Mouse (Mus musculus) heart, embryonic 13.5 days (tissue): Measurements from ENCODE around the gene Ranbp6. TPM values are rescaled to one million over a fixed set of nuclear protein-coding genes. Genes with fewer than 3 reads are reported as not detected.

Source experiments
- ATAC-seq: fragments of 200-750 bp; cut with Nextera tagmentation; 2 replicates; pipeline ENCODE4 v1.8.0; 2017; ENCODE audit warnings: moderate TSS enrichment; ENCODE audit not compliant: insufficient number of reproducible peaks, low FRiP score, low TSS enrichment; ENCODE audit errors: extremely low read depth
- H3K27ac ChIP-seq: fragments of 300-500 bp; sonication (generic); replicated peaks from 2 replicates; pipeline ENCODE4 v1.5.1; 2015; ENCODE audit warnings: moderate library complexity, mild to moderate bottlenecking, inconsistent platforms
- H3K27me3 ChIP-seq: fragments of 300-500 bp; sonication (generic); replicated peaks from 2 replicates; pipeline ENCODE4 v1.6.1; 2015; ENCODE audit warnings: mild to moderate bottlenecking, inconsistent platforms
- H3K36me3 ChIP-seq: fragments of 300-500 bp; sonication (generic); 2 replicates; pipeline ENCODE4 v1.6.1; 2015; ENCODE audit warnings: mild to moderate bottlenecking, inconsistent platforms
- H3K4me1 ChIP-seq: fragments of 300-500 bp; sonication (generic); 2 replicates; pipeline ENCODE4 v1.6.1; 2015; ENCODE audit warnings: inconsistent platforms
- H3K4me2 ChIP-seq: fragments of 300-500 bp; sonication (generic); 2 replicates; pipeline ENCODE4 v1.6.1; 2015; ENCODE audit warnings: inconsistent platforms, mild to moderate bottlenecking, moderate library complexity
- H3K4me3 ChIP-seq: fragments of 300-500 bp; sonication (generic); 2 replicates; pipeline ENCODE4 v1.5.1; 2015; ENCODE audit warnings: moderate library complexity, mild to moderate bottlenecking, inconsistent platforms
- H3K9ac ChIP-seq: fragments of 300-500 bp; sonication (generic); 2 replicates; pipeline ENCODE4 v1.6.1; 2015; ENCODE audit warnings: inconsistent platforms, mild to moderate bottlenecking, moderate library complexity
- H3K9me3 ChIP-seq: fragments of 300-500 bp; sonication (generic); 2 replicates; pipeline ENCODE4 v1.6.1; 2016; ENCODE audit warnings: inconsistent platforms
- WGBS: fragments of 180-500 bp; shearing (Covaris S2); methylation state at CpG from one replicate; pipeline ENCODE4 v1.1.7; 2015; ENCODE audit warnings: mixed read lengths; 5-methylcytosine and 5-hydroxymethylcytosine counted together
- polyA plus RNA-seq: library from polyadenylated mRNA; unstranded; fragments of >200 nt; fragmentation: Nextera tagmentation; extraction: Ambion mirVana; gene quantifications from 2 replicates; pipeline ENCODE4 v1.2.1, GENCODE M21; 2015

The Ranbp6 gene
- polyA plus RNA-seq, 1 experiment from 2014 or later = 13.9 TPM

DNA sequence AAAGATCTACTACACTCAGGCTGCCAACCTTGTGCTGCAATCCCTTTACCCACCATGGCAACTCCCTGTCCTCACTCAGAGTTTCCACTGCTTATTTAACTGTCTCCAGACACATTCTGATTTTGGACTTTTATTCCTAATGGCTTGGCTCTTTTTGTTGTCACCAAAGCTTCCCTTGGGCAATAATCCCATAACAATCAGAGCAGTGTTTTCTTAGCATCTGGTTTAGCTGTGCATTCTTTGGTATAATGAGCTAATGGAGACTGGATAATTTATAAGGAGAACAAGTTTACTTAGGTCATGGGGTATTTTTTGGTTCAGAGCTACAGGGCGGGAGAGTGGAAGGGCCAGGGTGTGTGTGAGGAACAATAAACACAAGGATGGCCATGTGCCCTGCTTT lies 25.4 kb upstream of the Ranbp6 start:
- ATAC-seq = no peak
- Histone ChIP-seq H3K27ac (no peak overlapping the region), H3K4me1 (peaks cover 7% of the 10 kb centered on the region; the same call in 1 of the 2 replicates), H3K9ac (no peak overlapping the region), H3K4me3 (no peak overlapping the region), H3K27me3 (no peaks in the 10 kb centered on the region), H3K4me2 (no peak overlapping the region), H3K9me3 (no peaks in the 10 kb centered on the region), H3K36me3 (no peaks in the 10 kb centered on the region)
- WGBS = 68% methylated on average over 1 of the region's 1 CpGs

DNA sequence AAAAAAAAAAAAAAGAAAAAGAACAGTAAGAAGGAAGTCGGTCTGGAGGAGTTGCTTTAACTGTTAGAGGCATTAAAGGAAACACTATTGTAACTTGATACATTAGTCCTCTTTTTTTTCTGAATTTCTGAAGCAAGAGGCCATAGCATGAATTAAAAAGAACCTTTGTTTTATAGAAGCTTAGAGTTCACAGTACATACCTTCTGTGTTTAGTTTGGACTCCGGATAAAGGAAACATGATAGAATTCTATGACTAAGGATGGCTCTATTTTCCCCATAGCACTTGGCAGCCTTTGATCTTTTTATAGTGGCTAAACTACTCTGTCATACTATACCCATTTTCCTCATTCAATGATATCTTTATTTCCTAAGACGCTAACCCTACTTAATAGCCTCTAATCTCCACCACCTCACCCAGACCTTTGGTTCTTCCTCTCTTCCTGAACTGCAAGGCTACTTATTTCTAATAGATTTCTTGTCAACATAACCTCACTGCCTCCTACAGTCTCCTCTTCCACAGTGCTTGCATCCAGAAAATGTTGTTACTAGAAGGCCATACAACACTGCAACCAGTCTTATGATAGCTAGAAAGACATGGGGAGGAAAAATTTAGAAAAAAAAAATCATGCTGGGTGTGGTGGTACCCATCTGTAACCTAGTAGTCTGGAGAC lies 22.7 kb upstream of the Ranbp6 start:
- WGBS = 52% methylated on average over 3 of the region's 3 CpGs
- peaks cover 7% of the 10 kb centered on the region; the same call in 1 of the 2 replicates for H3K4me1 ChIP-seq
- no peak for ATAC-seq

DNA sequence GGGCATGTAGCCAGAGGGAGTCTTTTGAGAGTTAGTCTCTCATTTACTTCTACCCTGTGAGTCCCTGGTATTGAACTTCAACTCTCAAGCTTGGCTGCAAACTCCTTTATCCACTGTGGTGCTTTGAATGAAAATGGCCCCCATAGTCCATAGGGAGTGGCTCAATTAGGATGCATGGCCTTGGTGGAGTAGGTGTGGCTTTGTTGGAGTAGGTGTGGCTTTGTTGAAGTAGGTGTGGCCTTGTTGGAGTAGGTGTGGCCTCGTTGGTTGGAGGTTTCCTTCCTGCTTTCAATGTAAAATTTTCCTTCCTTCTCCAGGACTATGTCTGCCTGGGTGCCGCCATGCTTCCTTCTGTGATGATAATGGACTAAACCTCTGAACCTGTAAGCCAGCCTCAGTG lies 18.1 kb upstream of the Ranbp6 start:
- WGBS = 71% methylated on average over 2 of the region's 2 CpGs
- no peak overlapping the region for H3K9ac ChIP-seq
- peaks cover 5% of the 10 kb centered on the region; the same call in 1 of the 2 replicates for H3K4me1 ChIP-seq
- no peak for ATAC-seq
- no peaks in the 10 kb centered on the region for H3K27me3 ChIP-seq
- no peak overlapping the region for H3K4me3 ChIP-seq
- H3K36me3 ChIP-seq = no peaks in the 10 kb centered on the region
- H3K9me3 ChIP-seq = no peaks in the 10 kb centered on the region
- no peak overlapping the region for H3K27ac ChIP-seq
- no peak overlapping the region for H3K4me2 ChIP-seq

More for the DNA sequence above, 22.7 kb upstream of the Ranbp6 start:
- H3K4me3 ChIP-seq = no peak overlapping the region
- no peak overlapping the region for H3K4me2 ChIP-seq
- no peak overlapping the region for H3K9ac ChIP-seq
- H3K27me3 ChIP-seq = no peaks in the 10 kb centered on the region
- no peak overlapping the region for H3K27ac ChIP-seq
- no peaks in the 10 kb centered on the region for H3K36me3 ChIP-seq
- H3K9me3 ChIP-seq = no peaks in the 10 kb centered on the region

DNA sequence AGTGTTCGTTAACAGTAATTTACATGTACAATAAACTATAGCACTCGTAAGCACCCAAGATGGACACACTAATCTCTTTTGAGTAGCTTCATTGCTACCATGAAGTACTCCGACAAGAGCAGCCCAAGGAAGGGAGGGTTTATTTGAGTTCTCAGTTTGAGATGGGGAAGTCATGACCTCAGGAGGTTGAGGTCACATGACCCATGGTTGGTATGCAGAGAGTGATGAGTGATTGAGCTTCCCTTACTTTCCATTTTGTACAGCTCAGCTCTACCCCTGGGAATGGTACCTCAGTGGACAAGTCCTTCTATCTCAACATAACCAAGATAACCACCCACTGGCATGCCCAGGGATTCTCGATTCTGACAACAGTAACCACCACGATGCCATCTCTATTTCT lies 15.8 kb upstream of the Ranbp6 start:
- H3K4me3 ChIP-seq = no peak overlapping the region
- H3K4me2 ChIP-seq = no peak overlapping the region
- H3K36me3 ChIP-seq = no peaks in the 10 kb centered on the region
- WGBS = 57% methylated on average over 5 of the region's 5 CpGs
- no peaks in the 10 kb centered on the region for H3K4me1 ChIP-seq
- H3K27me3 ChIP-seq = no peaks in the 10 kb centered on the region
- no peak overlapping the region for H3K27ac ChIP-seq
- H3K9ac ChIP-seq = no peak overlapping the region
- no peak for ATAC-seq
- H3K9me3 ChIP-seq = no peaks in the 10 kb centered on the region

DNA sequence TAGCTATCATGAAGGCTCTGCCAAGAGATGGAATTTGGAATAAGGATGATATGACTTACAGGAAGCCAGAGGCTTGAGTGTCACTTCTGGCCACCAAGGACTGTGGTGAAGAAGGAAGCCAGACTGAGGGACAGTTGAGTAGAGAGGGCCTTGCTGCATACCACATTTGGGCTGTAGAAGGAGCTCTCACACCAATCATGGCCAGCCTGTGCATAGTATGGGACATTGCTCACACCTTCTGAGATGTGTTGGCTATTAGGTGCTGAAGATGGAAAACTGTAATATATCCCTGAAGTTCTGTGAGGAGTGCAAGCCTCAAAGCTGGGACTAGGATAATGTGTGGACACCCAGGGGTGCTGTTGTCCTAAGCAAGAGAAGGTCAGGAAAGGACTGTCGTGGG lies 13.9 kb upstream of the Ranbp6 start:
- no peaks in the 10 kb centered on the region for H3K36me3 ChIP-seq
- no peaks in the 10 kb centered on the region for H3K9me3 ChIP-seq
- H3K4me1 ChIP-seq = no peaks in the 10 kb centered on the region
- H3K4me3 ChIP-seq = no peak overlapping the region
- no peaks in the 10 kb centered on the region for H3K27me3 ChIP-seq
- WGBS = 61% methylated on average over 1 of the region's 1 CpGs
- no peak overlapping the region for H3K4me2 ChIP-seq
- no peak overlapping the region for H3K9ac ChIP-seq
- no peak for ATAC-seq
- no peak overlapping the region for H3K27ac ChIP-seq

DNA sequence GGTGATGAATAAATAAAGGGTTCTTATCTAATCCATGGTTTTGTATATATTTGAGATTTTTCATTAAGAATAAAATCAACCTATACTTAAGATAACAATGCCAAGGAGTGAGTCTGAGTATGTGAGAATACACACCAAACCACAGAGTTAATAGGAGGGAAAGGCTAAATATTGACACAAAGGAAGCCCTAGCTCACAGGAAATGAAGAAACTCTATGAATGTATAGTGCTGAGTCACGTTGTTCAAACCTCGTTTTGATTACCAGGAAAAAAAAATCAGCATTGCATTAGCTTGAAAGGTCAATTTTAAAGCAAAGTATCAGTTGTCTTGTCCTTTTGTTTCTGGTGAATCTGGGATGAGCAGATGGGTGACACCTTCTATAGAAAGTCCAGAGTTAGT lies 12.2 kb upstream of the Ranbp6 start:
- Histone ChIP-seq H3K9me3 (no peaks in the 10 kb centered on the region), H3K36me3 (no peaks in the 10 kb centered on the region), H3K9ac (no peak overlapping the region), H3K4me3 (no peak overlapping the region), H3K4me1 (no peaks in the 10 kb centered on the region), H3K27ac (no peak overlapping the region), H3K27me3 (no peaks in the 10 kb centered on the region), H3K4me2 (no peak overlapping the region)
- ATAC-seq = no peak
- WGBS = 51% methylated on average over 2 of the region's 2 CpGs

DNA sequence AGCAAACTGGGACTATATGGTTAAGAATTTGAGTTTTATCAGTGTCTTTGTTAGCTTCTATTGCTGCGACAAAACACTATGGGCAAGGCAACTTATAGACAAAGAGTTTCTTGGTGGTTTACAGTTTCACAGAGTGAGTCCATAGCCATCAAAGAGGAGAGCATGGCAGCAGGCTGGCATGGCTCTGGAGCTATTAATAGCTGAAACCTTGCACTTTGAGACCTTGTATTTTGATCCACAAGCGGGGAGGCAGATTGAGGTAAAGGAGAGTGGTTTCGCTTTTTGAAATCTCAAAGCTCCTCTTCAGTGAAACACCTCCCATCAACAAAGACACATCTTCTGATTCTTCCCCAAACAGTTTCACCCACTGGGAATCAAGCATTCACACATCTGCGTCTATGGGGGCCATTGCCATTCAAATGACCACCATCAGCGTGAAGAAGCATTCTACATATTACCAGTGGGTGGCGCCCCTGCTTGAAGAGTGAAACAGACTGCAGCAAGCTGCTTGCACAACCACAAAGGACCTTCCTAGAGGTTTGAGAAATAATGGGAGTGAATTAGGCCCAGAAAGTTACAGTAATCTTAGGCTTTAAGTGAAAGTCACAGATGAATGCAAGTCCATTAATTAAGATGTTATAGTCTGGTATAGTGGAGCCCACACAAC lies 11.4 kb upstream of the Ranbp6 start:
- 49% methylated on average over 6 of the region's 6 CpGs for WGBS
- Histone ChIP-seq H3K9me3 (no peaks in the 10 kb centered on the region), H3K9ac (no peak overlapping the region), H3K27ac (no peak overlapping the region), H3K4me3 (no peak overlapping the region), H3K27me3 (no peaks in the 10 kb centered on the region), H3K4me2 (no peak overlapping the region), H3K4me1 (no peaks in the 10 kb centered on the region), H3K36me3 (no peaks in the 10 kb centered on the region)
- ATAC-seq = no peak

DNA sequence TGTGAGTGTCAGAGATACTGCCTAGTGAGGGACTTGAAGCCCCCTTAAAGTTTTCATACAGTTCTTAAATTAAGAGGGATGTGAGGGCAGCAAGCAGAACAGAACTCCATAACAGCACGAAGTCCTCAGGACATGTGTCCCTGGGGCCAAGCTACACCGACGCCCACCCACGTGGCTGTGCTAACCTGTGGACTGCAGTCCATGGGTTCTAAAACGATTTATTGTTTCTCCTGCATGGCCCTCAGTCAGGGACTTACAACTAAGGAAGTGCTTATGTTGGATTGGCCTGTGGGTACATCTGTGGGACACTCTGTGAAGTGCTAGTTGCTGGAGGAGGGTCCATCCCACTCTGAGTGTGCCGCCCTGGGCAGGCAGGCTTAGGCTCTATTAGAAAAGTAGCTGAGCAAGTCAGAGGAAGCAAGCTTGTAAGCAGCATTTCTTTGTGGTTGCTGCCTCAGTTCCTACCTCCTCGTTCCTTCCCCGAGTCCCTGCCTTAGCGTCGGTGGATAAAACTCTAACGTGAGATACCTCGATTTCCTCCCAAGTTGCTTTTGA lies 10.8 kb upstream of the Ranbp6 start:
- ATAC-seq = no peak
- no peaks in the 10 kb centered on the region for H3K27me3 ChIP-seq
- 61% methylated on average over 12 of the region's 12 CpGs for WGBS
- no peaks in the 10 kb centered on the region for H3K4me1 ChIP-seq
- H3K4me2 ChIP-seq = no peak overlapping the region
- no peaks in the 10 kb centered on the region for H3K9me3 ChIP-seq
- no peak overlapping the region for H3K4me3 ChIP-seq
- H3K36me3 ChIP-seq = no peaks in the 10 kb centered on the region
- no peak overlapping the region for H3K9ac ChIP-seq
- H3K27ac ChIP-seq = no peak overlapping the region

DNA sequence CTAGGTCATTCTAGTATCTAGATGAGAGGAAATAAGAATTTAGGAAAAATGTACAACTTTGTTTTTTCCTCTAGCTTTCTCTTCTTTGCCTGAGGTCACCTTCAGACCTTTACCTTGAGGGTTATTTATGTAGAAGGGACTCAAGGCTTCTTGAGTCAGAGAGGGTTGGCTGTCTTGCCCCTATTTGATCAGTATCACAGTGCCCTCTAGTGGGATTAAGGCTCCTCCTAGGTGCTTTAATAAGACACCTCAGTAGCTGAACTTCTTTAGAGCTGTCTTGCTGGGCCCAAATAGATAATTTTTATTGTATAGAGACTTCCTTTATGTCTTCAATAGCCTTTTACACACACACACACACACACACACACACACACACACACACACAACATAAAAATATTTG lies 8.2 kb upstream of the Ranbp6 start:
- Histone ChIP-seq H3K27me3 (no peaks in the 10 kb centered on the region), H3K36me3 (no peaks in the 10 kb centered on the region), H3K9me3 (no peaks in the 10 kb centered on the region), H3K4me2 (no peak overlapping the region), H3K9ac (no peak overlapping the region), H3K4me3 (no peak overlapping the region), H3K27ac (no peak overlapping the region), H3K4me1 (no peaks in the 10 kb centered on the region)
- ATAC-seq = no peak

DNA sequence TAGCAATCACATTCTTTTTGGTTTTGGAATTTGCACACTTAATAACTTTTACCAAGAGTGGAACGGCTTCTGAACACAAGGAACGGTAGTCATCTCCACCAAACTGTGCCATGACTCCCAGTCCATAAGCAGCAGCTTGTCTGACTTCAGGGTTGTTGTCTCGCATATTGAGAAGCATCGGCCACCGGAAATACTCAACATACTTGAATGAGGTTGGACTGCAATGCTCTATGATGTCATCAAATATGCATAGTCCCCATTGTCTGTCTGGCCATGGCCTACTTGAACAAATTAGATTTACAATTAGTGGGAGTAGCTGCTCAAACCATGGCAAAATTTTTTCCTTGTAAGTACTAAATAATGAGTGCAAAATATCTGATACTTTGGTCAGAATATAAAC lies 2.8 kb downstream of the Ranbp6 start:
- H3K27me3 ChIP-seq = no peaks in the 10 kb centered on the region
- H3K4me2 ChIP-seq = no peak overlapping the region
- H3K9me3 ChIP-seq = no peaks in the 10 kb centered on the region
- H3K27ac ChIP-seq = no peak overlapping the region
- no peak for ATAC-seq
- H3K9ac ChIP-seq = no peak overlapping the region
- 91% methylated on average over 5 of the region's 5 CpGs for WGBS
- no peak overlapping the region for H3K4me3 ChIP-seq
- peaks cover 29% of the 10 kb centered on the region for H3K36me3 ChIP-seq
- peaks cover 22% of the 10 kb centered on the region for H3K4me1 ChIP-seq

DNA sequence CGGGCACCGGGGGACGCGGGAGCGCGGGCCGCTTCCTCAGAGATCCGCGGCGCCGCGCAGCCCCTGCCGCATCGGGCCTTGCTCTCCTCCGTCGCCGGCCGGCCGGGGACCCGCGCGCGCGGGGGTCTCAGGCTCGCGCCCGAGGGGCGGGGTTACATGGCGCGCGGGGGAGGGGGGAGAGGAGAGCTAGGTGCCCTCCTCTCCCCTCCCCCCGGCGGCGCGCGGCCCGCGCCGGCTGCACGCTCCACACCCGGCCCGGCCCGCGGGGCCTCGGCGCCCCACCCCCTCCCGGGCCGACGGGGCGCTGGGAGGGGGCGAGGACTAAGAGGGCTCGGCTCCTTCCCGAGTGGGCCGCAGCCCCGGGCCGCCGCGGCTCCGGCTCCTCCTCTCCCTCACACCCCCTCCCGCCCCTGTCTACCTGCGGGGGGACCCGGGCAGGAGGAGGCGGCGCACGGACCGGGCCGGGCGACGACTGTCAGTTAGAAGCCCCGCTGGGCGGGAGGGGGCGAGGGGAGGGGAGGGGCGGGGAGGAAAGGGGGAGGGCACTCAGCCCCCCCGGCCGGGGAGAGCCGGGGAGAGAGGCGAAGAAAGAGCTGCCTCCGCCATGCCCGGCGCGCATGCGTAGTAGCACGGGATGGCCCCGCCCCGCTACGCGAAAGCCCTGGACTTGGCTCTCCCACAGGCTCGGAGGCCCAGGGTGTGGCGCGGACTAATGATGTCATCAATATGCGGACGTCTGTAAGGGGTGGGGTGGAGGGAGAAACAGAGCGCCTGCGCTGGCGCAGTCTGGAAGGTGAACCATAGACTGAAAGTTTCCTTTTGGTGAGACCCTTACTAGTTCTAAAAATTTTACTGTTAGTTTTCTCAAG lies 6.6 kb downstream of the Ranbp6 start, which contains the start of gene 9930021J03Rik:
Gene 9930021J03Rik (minus strand): TSS at position 73 of the 869 bp plus-strand sequence.
- H3K4me3 ChIP-seq = peak within 1 kb of the TSS; percentile 89
- H3K4me1 ChIP-seq = peaks cover 26% of the 10 kb centered on the region
- peak within 1 kb of the TSS; percentile 95 for H3K27ac ChIP-seq
- H3K27me3 ChIP-seq = no peaks in the 10 kb centered on the region
- peak; percentile 87 for ATAC-seq
- WGBS = under 1% methylated on average over 54 of the region's 95 CpGs
- H3K9me3 ChIP-seq = no peaks in the 10 kb centered on the region
- H3K4me2 ChIP-seq = peak within 1 kb of the TSS; percentile 82
- H3K36me3 ChIP-seq = peaks cover 28% of the 10 kb centered on the region
- H3K9ac ChIP-seq = peak within 1 kb of the TSS; percentile 97
